Mouse (Mus musculus) midbrain, postnatal 0 days (tissue): ENCODE measurements around the gene Eps15. TPM values are rescaled to one million over a fixed set of nuclear protein-coding genes. Genes with fewer than 3 reads are reported as not detected.

Experiments used
- ATAC-seq: fragments of 200-750 bp; cut with Nextera tagmentation; 2 replicates; pipeline ENCODE4 v1.8.0; 2017; ENCODE audit warnings: moderate number of reproducible peaks, mild to moderate bottlenecking, moderate TSS enrichment, moderate library complexity; ENCODE audit not compliant: low FRiP score
- DNase-seq: peaks from one replicate; pipeline ENCODE4 v3.0.0-alpha.2; 2015; ENCODE audit warnings: low spot score
- H3K27ac ChIP-seq: fragments of 300-500 bp; sonication (generic); 2 replicates; pipeline ENCODE4 v1.5.1; 2014; ENCODE audit warnings: low read depth, mild to moderate bottlenecking, low read length, mixed read lengths
- H3K27me3 ChIP-seq: fragments of 300-500 bp; sonication (generic); 2 replicates; pipeline ENCODE4 v1.6.1; 2014; ENCODE audit warnings: low read length, control low read depth, mixed read lengths; ENCODE audit not compliant: insufficient read depth
- H3K36me3 ChIP-seq: fragments of 300-500 bp; sonication (generic); 2 replicates; pipeline ENCODE4 v1.6.1; 2014; ENCODE audit warnings: low read length, control low read depth, mixed read lengths; ENCODE audit not compliant: insufficient read depth
- H3K4me1 ChIP-seq: fragments of 300-500 bp; sonication (generic); 2 replicates; pipeline ENCODE4 v1.6.1; 2014; ENCODE audit warnings: mild to moderate bottlenecking, control low read depth, antibody characterized with exemption, low read length, mixed read lengths; ENCODE audit not compliant: insufficient read depth
- H3K4me2 ChIP-seq: fragments of 300-500 bp; sonication (generic); 2 replicates; pipeline ENCODE4 v1.6.1; 2014; ENCODE audit warnings: low read depth, mild to moderate bottlenecking, low read length, mixed read lengths; ENCODE audit not compliant: poor library complexity, severe bottlenecking
- H3K4me3 ChIP-seq: fragments of 300-500 bp; sonication (generic); 2 replicates; pipeline ENCODE4 v1.5.1; 2014; ENCODE audit warnings: low read depth, mild to moderate bottlenecking, low read length, moderate library complexity
- H3K9ac ChIP-seq: fragments of 300-500 bp; sonication (generic); replicated peaks from 2 replicates; pipeline ENCODE4 v1.6.1; 2014; ENCODE audit warnings: mild to moderate bottlenecking, low read length, moderate library complexity, mixed read lengths; ENCODE audit not compliant: poor library complexity, severe bottlenecking
- H3K9me3 ChIP-seq: fragments of 300-500 bp; sonication (generic); 2 replicates; pipeline ENCODE4 v1.6.1; 2016; ENCODE audit warnings: low read length, control low read depth
- CTCF ChIP-seq: IDR thresholded peaks from 2 replicates; pipeline ENCODE4 v1.5.1; 2016; ENCODE audit warnings: antibody characterized with exemption, mild to moderate bottlenecking
- WGBS: fragments of 180-500 bp; shearing (Covaris S2); extraction: QIAGEN DNeasy Blood & Tissue Kit; methylation state at CpG from one replicate; pipeline ENCODE4 v1.1.7; 2014; 5-methylcytosine and 5-hydroxymethylcytosine counted together
- polyA plus RNA-seq: library from polyadenylated mRNA; unstranded; fragments of >200 nt; fragmentation: Nextera tagmentation; extraction: Ambion mirVana; gene quantifications from 2 replicates; pipeline ENCODE4 v1.2.1, GENCODE M21; 2015
- total RNA-seq: library from RNA; depleted of rRNA; stranded (reverse); fragments of >200 nt; gene quantifications from 2 replicates; pipeline ENCODE4 v1.2.3, GENCODE M21; 2014

The Eps15 gene
- total and polyA plus RNA-seq, 2 experiments from 2014 or later, result 58.7 to 102 TPM

- Histone ChIP-seq H3K9me3 (no peaks in the 10 kb centered on the region), H3K4me2 (peak overlapping the region; percentile 97), H3K9ac (peak overlapping the region; percentile 85), H3K27me3 (no peaks in the 10 kb centered on the region), H3K4me3 (peak overlapping the region; percentile 63), H3K4me1 (peaks cover 8% of the 10 kb centered on the region; the same call in 1 of the 2 replicates), H3K36me3 (no peaks in the 10 kb centered on the region), H3K27ac (no peak overlapping the region)
- ATAC-seq, result peak; percentile 60
- TF ChIP-seq CTCF, result no peak
- no peak for DNase-seq
- WGBS, result 7% methylated on average over 11 of the region's 24 CpGs
Observed at GRCm38 (mm10) chr4:109407176-109407520, 127.1 kb downstream of the Eps15 start.

GRCm38 (mm10) chr4:109407701-109408485 lies 127.8 kb downstream of the Eps15 start:
- Histone ChIP-seq H3K36me3 (no peaks in the 10 kb centered on the region), H3K9ac (no peak overlapping the region), H3K27me3 (no peaks in the 10 kb centered on the region), H3K4me2 (peak overlapping the region; percentile 97), H3K4me3 (peak overlapping the region; percentile 63), H3K9me3 (no peaks in the 10 kb centered on the region), H3K27ac (no peak overlapping the region), H3K4me1 (peaks cover 8% of the 10 kb centered on the region; the same call in 1 of the 2 replicates)
- WGBS, result 79% methylated on average over 9 of the region's 9 CpGs
- no peak for TF ChIP-seq CTCF
- DNase-seq (no peak), ATAC-seq (no peak)

GRCm38 (mm10) chr4:109410681-109411376 lies 130.8 kb downstream of the Eps15 start:
- Histone ChIP-seq H3K27ac (no peak overlapping the region), H3K9ac (no peak overlapping the region), H3K4me2 (no peak overlapping the region), H3K4me3 (no peak overlapping the region), H3K9me3 (no peaks in the 10 kb centered on the region), H3K4me1 (peaks cover 3% of the 10 kb centered on the region; the same call in 1 of the 2 replicates), H3K36me3 (no peaks in the 10 kb centered on the region), H3K27me3 (no peaks in the 10 kb centered on the region)
- DNase-seq, result no peak
- TF ChIP-seq CTCF, result no peak
- WGBS, result 65% methylated on average over 9 of the region's 9 CpGs
- no peak for ATAC-seq

GRCm38 (mm10) chr4:109411377-109411967 lies 131.4 kb downstream of the Eps15 start:
- ATAC-seq (no peak), DNase-seq (no peak)
- Histone ChIP-seq H3K27me3 (no peaks in the 10 kb centered on the region), H3K27ac (no peak overlapping the region), H3K4me3 (no peak overlapping the region), H3K4me2 (no peak overlapping the region), H3K4me1 (no peaks in the 10 kb centered on the region), H3K9me3 (no peaks in the 10 kb centered on the region), H3K9ac (no peak overlapping the region), H3K36me3 (no peaks in the 10 kb centered on the region)
- no peak for TF ChIP-seq CTCF
- 90% methylated on average over 6 of the region's 6 CpGs for WGBS

GRCm38 (mm10) chr4:109412233-109412632 lies 132.2 kb downstream of the Eps15 start:
- Histone ChIP-seq H3K36me3 (no peaks in the 10 kb centered on the region), H3K4me3 (no peak overlapping the region), H3K27ac (no peak overlapping the region), H3K27me3 (no peaks in the 10 kb centered on the region), H3K9me3 (no peaks in the 10 kb centered on the region), H3K4me1 (no peaks in the 10 kb centered on the region), H3K9ac (no peak overlapping the region), H3K4me2 (no peak overlapping the region)
- ATAC-seq, result no peak
- no peak for DNase-seq
- WGBS, result 92% methylated on average over 5 of the region's 5 CpGs
- TF ChIP-seq CTCF, result no peak

- Histone ChIP-seq H3K27ac (no peak overlapping the region), H3K9me3 (no peaks in the 10 kb centered on the region), H3K4me3 (no peak overlapping the region), H3K9ac (no peak overlapping the region), H3K36me3 (no peaks in the 10 kb centered on the region), H3K4me1 (no peaks in the 10 kb centered on the region), H3K27me3 (no peaks in the 10 kb centered on the region), H3K4me2 (no peak overlapping the region)
- no peak for ATAC-seq
- DNase-seq, result no peak
- 88% methylated on average over 1 of the region's 1 CpGs for WGBS
- TF ChIP-seq CTCF, result no peak
Observed at GRCm38 (mm10) chr4:109417998-109418397, 137.9 kb downstream of the Eps15 start.
